Mouse (Mus musculus) lung, postnatal 14 days (tissue): ENCODE results near the gene Hspb9.

Experiments used
- DNase-seq: peaks from one replicate; pipeline ENCODE4 v3.0.0; 2021

Gene Hspb9

DNA sequence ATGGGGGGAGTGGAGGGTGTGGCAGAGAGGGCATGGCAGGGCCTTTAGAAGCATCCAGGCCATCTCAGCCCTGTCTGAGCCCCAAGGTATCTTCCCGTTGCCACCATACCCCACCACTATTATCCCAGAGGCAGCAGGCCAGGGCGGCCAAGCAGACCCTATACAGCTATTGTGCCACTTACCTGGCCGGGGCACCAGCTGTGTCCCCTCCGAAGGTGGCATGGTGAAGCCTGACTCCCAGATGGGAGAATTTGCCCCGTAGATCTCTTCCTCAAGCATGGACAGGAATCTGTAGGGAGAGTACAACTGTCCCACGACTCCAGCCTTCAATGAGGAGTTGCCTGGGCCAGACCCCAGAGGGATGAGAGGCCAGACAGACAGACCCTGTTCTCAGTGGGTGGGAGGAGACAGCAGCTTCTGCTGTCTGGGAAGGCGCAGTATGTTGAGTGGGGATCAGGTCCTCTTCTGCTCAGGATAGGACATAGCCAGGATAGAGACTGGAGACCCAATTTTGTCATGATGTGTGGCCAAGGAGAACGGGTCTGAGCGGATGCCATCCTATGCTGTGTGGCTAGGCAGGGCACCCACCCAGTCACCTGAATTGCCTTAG, 4.3 kb upstream of the Hspb9 start:
- DNase-seq: no peak

DNA sequence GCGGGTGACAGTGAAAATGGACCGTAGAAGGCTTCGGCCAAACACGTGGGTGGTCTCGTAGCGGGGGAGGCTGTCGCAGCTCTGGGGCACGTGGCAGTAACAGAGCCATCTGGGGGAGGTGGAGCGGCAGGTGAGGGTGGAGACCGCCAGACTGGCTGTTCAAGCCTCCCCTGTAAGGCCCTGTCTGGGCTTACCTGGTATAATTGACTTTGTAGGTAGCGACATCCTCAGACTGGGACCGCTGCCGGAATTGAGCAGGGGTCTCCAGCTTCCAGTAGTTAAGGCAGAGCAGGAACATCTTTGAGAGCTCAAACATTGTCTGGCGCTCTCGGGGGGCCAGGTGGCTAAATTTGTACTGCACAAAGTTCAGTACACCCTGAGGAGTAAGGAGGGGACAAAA, 3.1 kb upstream of the Hspb9 start:
- no peak for DNase-seq

GRCm38 (mm10) chr11:100710977-100711376, 2.7 kb upstream of the Hspb9 start:
- DNase-seq: no peak

DNA sequence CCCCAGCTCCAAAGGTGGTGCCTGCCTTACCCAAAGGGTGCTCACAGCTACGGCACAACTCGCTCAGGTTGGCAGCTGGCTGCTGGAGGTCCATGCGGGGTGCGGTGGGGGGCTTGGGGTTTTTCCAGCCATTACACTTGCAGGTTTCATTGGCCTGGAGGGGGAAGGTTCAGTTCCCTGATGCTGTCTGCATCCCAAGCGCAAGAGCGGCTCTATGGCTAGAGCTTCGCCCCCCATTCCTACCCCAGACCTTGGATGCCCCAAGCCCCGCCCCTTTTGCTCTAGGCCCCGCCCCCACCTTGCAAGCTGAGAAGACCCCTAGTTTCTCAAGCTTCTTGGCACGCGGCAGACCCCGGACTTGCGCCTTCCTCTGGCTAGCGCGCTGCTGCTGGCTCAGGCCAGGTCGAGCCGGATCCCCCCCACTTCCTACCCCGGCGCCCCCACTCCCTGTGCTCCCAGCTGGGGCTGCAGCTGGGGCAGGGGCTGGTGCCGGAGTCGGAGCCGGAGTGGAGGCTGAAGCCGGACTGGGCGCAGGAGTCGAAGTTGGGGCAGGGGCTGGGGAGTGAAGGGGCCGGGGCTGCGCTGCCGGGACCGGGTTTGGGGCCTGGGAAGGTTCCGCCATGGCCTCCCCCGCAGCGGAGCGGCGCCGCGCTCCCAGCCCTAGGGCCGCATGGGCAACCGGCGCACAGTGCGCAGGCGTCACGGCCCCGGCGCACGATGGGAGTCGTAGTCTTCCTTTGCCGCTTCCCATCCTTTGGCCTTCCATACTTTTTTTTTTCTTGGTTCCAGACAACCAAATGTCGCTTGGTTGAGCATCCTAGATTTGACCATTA, 1.7 kb upstream of the Hspb9 start, which contains the start of gene Kat2a:
Gene Kat2a, minus strand, starts transcription at position 683 of the 833 bp plus-strand sequence.
- DNase-seq: peak; percentile 84

DNA sequence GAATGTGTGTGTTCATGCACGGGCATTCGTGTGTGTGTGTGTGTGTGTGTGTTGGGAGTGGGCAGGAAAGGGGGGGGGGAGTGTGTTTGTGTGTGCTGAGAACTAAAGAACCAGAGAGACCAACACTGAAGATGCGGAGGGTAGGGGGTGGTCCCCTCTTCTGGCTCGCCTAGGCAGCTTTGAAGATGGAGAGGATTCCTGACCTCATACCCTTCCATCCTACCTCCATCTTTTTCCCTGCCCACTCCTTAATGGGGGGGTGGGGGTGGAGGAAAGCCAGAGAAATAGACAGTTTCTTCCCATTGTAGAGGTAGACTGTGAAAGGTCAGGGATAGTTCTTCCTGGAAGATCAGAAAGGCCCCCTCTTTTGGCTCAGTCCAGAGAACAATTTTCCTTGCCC, 476 bp upstream of the Hspb9 start:
- no peak for DNase-seq

DNA sequence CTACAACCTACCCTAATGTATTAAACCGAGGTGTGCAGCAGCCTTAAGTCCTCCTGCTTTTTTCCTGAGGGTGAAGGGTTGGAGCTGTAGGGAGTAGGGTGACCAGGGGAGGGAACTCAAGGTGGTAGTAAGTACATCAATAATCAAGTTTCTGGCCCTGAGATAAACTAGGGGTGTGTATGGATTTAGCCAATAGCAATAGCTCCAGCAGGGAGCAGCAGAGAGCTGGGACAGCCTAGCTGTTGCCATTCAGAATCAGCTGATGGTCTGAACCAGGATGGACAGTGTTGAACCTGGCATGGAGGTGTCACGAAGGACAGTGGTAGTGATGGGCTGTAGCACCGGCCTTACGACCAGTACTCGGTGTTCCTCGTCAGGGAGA, 875 bp downstream of the Hspb9 start:
- DNase-seq: peak; percentile 92

DNA sequence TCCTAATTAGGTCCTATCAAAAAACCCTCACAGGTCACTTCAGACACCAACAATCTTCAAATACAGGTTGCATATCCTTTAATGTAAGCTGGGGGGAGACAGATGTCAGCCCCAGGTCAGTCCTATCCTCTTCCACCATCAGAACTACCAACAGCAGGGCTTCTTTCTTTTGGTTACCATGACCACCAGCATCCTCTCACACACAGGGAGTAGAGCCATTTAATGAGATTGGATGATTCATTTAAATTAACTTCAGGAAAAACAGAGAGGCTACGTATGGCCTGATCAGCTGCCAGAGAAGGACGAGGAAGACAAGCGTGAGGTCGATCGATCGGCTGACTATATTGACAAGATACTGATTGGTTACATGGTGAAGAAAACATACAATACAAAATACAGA, 1.3 kb downstream of the Hspb9 start:
- DNase-seq: no peak

- no peak for DNase-seq
Measured at GRCm38 (mm10) chr11:100716649-100717048, 3.0 kb downstream of the Hspb9 start.

DNA sequence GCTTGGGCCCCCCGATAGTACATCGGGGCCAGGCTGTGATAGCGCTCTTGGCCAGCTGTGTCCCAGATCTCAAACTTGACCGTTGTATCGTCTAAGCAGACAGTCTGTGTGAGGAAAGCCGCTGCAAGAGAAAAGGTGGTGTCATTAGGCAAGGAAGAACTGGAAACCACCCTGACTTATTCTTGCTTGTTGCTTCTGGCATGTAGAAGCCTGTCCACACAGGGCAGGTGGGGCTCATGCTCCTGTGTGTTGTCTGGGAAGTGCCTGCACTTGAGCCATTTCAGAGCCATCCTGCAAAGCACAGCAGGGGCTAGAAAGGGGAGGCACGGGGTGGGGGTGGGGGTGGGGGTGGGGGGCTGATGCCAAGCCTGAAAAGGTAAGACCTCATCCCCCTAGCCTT, 4.8 kb downstream of the Hspb9 start:
- no peak for DNase-seq

GRCm38 (mm10) chr11:100718866-100719265, 5.2 kb downstream of the Hspb9 start:
- no peak for DNase-seq

- no peak for DNase-seq
Measured at GRCm38 (mm10) chr11:100719312-100719711, 5.7 kb downstream of the Hspb9 start.

DNA sequence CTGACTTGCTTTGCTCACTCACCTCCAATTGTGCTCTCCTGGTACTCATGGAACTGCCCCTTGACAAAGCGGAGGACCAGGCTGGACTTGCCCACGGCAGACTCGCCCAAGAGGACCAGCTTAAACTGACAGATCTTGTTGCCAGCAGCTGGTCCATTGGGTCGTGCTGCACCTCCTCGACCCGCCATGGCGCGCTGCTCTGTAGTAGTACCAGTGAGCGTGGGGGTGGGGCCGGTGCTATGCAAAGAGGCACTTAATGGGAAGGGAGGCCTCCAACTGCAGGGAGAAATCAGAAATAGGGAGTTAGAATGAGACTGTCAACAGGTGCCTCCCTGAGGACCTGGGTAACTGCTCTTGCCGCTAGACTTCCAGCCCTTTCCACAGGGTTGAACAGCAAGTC, 6.2 kb downstream of the Hspb9 start:
- DNase-seq: no peak

GRCm38 (mm10) chr11:100720345-100720744, 6.7 kb downstream of the Hspb9 start:
- DNase-seq: no peak

DNA sequence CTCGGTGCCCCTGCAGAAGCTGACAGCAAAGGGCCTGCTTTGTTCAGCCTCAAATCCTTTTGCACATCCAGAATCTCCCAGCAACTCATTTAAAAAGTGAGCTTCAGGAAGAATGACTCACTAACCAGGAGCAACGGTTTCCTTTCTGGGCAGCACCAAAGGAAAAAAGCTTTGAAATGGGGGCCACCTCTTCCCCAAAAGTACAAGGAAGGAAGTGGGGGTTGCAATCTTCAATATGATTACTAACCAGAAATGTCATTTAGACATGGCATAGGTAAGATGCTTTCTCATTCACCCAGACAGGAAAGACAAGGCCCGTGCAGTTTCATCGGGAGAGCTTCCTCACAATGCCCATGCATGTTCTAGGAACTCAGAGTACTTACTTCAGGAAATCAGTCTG, 7.6 kb downstream of the Hspb9 start:
- no peak for DNase-seq

DNA sequence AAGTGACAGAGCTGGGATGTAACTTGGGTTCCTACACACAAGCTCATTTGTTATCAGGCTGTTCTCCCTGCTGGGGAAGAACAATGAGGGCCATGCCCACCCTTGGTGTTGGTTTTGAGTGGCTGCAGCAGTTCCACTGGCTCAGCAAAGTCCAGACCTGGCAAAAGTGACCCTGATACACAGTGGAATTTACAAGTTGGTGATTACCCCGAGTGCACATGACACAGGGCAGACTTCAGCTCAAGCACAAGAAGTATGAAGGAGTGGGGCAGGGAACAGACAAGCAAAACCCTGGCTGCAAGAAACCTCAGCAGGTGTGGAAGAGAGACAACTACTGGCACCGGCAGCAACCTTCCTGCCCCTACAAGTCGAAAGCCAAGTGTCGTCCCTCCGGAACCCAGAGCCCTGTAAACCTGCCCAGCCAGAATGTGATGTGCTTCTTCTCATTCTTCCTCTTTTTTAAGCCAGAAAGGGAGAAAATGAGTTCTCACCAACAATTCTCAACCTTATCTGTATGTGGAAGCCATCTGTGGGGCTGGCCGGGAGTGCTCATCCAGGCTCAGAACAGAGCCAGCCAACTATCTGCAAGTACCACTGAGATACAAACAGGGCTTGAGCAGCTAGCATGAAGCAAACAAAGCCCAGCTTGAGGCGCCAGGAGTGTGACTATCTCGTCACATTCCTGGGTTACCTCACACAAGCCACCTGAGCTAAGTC, 8.3 kb downstream of the Hspb9 start:
- DNase-seq: no peak

- DNase-seq: no peak
Measured at GRCm38 (mm10) chr11:100722493-100723028, 8.9 kb downstream of the Hspb9 start.

- DNase-seq: peak; percentile 49
Measured at GRCm38 (mm10) chr11:100724919-100725512, 11.4 kb downstream of the Hspb9 start.

GRCm38 (mm10) chr11:100727201-100727600, 13.6 kb downstream of the Hspb9 start:
- no peak for DNase-seq

- DNase-seq: no peak
Measured at GRCm38 (mm10) chr11:100728601-100729000, 15.0 kb downstream of the Hspb9 start.

DNA sequence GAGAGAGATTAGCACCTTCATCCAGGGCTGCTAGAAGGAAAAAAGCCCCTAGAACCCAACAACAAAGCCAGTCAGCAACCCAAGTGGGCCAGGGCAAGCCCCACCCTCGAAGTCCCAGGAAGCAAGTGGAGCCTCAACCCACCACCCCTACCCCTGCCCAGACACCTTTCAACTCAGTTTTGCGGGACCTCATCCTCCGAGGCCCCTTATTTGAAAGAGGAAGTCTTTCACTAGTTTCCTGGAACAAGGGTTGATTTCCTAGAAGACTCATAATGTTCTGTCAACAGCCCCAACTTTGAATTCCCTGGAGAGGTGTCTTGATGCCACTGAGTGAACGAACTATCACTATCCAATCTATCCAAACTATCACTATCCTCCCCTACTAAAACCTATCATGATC, 16.3 kb downstream of the Hspb9 start:
- DNase-seq: no peak

- no peak for DNase-seq
Measured at GRCm38 (mm10) chr11:100730477-100731205, 17.0 kb downstream of the Hspb9 start.

- DNase-seq: no peak
Measured at GRCm38 (mm10) chr11:100735134-100735865, 21.6 kb downstream of the Hspb9 start.
